Mouse (Mus musculus) ES-Bruce4 (cell line): Measurements from ENCODE around the gene Dnah7a. TPM values are rescaled to one million over a fixed set of nuclear protein-coding genes. Genes with fewer than 3 reads are reported as not detected.
"Not testable (repeated sequence)": the region's sequence is repeated elsewhere in the genome, so short reads cannot be mapped to it uniquely, and the experiment has no call there.

Experiments used
- H3K27ac ChIP-seq: 2 replicates; pipeline ENCODE4 v1.5.1; 2012; ENCODE audit warnings: low read length, inconsistent platforms; ENCODE audit not compliant: insufficient read depth
- H3K27me3 ChIP-seq: 2 replicates; pipeline ENCODE4 v1.6.1; 2012; ENCODE audit warnings: mild to moderate bottlenecking, low read length, inconsistent platforms; ENCODE audit not compliant: control insufficient read depth, poor library complexity, insufficient read depth, severe bottlenecking
- H3K36me3 ChIP-seq: 2 replicates; pipeline ENCODE4 v1.6.1; 2012; ENCODE audit warnings: inconsistent platforms, mild to moderate bottlenecking, low read length, moderate library complexity; ENCODE audit not compliant: control insufficient read depth, poor library complexity, insufficient read depth, severe bottlenecking
- H3K4me1 ChIP-seq: one replicate; pipeline ENCODE4 v1.8.1; 2011; ENCODE audit warnings: low read length; ENCODE audit not compliant: control insufficient read depth, insufficient read depth
- H3K4me3 ChIP-seq: 2 replicates; pipeline ENCODE4 v1.5.1; 2011; ENCODE audit warnings: low read depth, mild to moderate bottlenecking, low read length
- H3K9ac ChIP-seq: 2 replicates; pipeline ENCODE4 v1.6.1; 2012; ENCODE audit warnings: low read depth, mild to moderate bottlenecking, inconsistent platforms; ENCODE audit not compliant: poor library complexity, severe bottlenecking
- H3K9me3 ChIP-seq: replicated peaks from 2 replicates; pipeline ENCODE4 v1.6.1; 2012; ENCODE audit warnings: mild to moderate bottlenecking, low read length, inconsistent platforms; ENCODE audit not compliant: control insufficient read depth, poor library complexity, insufficient read depth, severe bottlenecking
- CTCF ChIP-seq: IDR thresholded peaks from one replicate; pipeline ENCODE4 v1.8.1; 2011; ENCODE audit warnings: low read depth, low read length
- EP300 ChIP-seq: IDR thresholded peaks from 2 replicates; pipeline ENCODE4 v1.6.1; 2011; ENCODE audit warnings: low read depth, low read length; ENCODE audit not compliant: insufficient read depth
- POLR2A ChIP-seq: IDR thresholded peaks from one replicate; pipeline ENCODE4 v1.8.1; 2011; ENCODE audit warnings: low read length; ENCODE audit not compliant: insufficient read depth
- polyA plus RNA-seq: library from polyadenylated mRNA; stranded (reverse); fragments of >200 nt; gene quantifications from 2 replicates; pipeline ENCODE4 v1.2.4, GENCODE M21; 2011; ENCODE audit warnings: low read depth; ENCODE audit not compliant: missing spikeins, insufficient read depth, insufficient read length

The Dnah7a gene
- polyA plus RNA-seq, 1 experiment: 1.8 TPM

- no peak overlapping the region for H3K4me3 ChIP-seq
- H3K27me3 ChIP-seq: no peaks in the 10 kb centered on the region
- H3K36me3 ChIP-seq: no peaks in the 10 kb centered on the region; the same call in 1 of the 2 replicates
- H3K9me3 ChIP-seq: peaks cover 13% of the 10 kb centered on the region
- H3K9ac ChIP-seq: no peak overlapping the region
- no peak for TF ChIP-seq CTCF
- TF ChIP-seq POLR2A: no peak
- TF ChIP-seq EP300: 0 out of 2 replicates have a peak, but pooled peaks have one; percentile 46
- peak overlapping the region; percentile 62 for H3K27ac ChIP-seq
- no peaks in the 10 kb centered on the region for H3K4me1 ChIP-seq
These were observed 39.4 kb upstream of the Dnah7a start for GRCm38 (mm10) chr1:53746001-53746400.

- Histone ChIP-seq H3K27ac (no peak overlapping the region), H3K9ac (no peak overlapping the region), H3K9me3 (peaks cover 13% of the 10 kb centered on the region), H3K36me3 (no peaks in the 10 kb centered on the region; the same call in 1 of the 2 replicates), H3K27me3 (no peaks in the 10 kb centered on the region), H3K4me1 (no peaks in the 10 kb centered on the region), H3K4me3 (no peak overlapping the region)
- TF ChIP-seq CTCF (no peak), POLR2A (no peak), EP300 (no peak)
These were observed 35.3 kb upstream of the Dnah7a start for GRCm38 (mm10) chr1:53741742-53742458.

- H3K27me3 ChIP-seq: no peaks in the 10 kb centered on the region
- H3K4me1 ChIP-seq: no peaks in the 10 kb centered on the region
- no peak overlapping the region for H3K4me3 ChIP-seq
- no peaks in the 10 kb centered on the region; the same call in 1 of the 2 replicates for H3K36me3 ChIP-seq
- H3K27ac ChIP-seq: no peak overlapping the region
- H3K9ac ChIP-seq: no peak overlapping the region
- peaks cover 10% of the 10 kb centered on the region for H3K9me3 ChIP-seq
- no peak for TF ChIP-seq CTCF
- no peak for TF ChIP-seq EP300
- TF ChIP-seq POLR2A: no peak
These were observed 34.3 kb upstream of the Dnah7a start for GRCm38 (mm10) chr1:53740777-53741336.

GRCm38 (mm10) chr1:53740077-53740776 lies 33.6 kb upstream of the Dnah7a start:
- H3K4me1 ChIP-seq, H3K9me3 ChIP-seq, H3K4me3 ChIP-seq, H3K27me3 ChIP-seq, H3K9ac ChIP-seq, H3K27ac ChIP-seq, H3K36me3 ChIP-seq: not testable (repeated sequence)

- Histone ChIP-seq H3K36me3 (no peaks in the 10 kb centered on the region), H3K27ac (no peak overlapping the region), H3K27me3 (no peaks in the 10 kb centered on the region), H3K4me1 (no peaks in the 10 kb centered on the region), H3K4me3 (no peak overlapping the region), H3K9me3 (no peaks in the 10 kb centered on the region), H3K9ac (no peak overlapping the region)
- TF ChIP-seq EP300 (no peak), CTCF (no peak), POLR2A (no peak)
These were observed 30.0 kb upstream of the Dnah7a start for GRCm38 (mm10) chr1:53736583-53736982.

GRCm38 (mm10) chr1:53728489-53729225 lies 22.1 kb upstream of the Dnah7a start:
- no peak for TF ChIP-seq CTCF
- TF ChIP-seq POLR2A: no peak
- TF ChIP-seq EP300: no peak
- Histone ChIP-seq H3K27me3 (no peaks in the 10 kb centered on the region), H3K4me1 (no peaks in the 10 kb centered on the region), H3K27ac (no peak overlapping the region), H3K9me3 (no peaks in the 10 kb centered on the region), H3K36me3 (no peaks in the 10 kb centered on the region), H3K4me3 (no peak overlapping the region), H3K9ac (no peak overlapping the region)
